12 mouse cellular contexts compared by ENCODE assay signal in genomic region chr12:4908391-4908790, GRCm38 (mm10). TPM values are rescaled to one million over a fixed set of nuclear protein-coding genes. Genes with fewer than 3 reads are reported as not detected.
A peak's percentile ranks its signal among the peaks of the same experiment; 100 is the strongest.
DNase-seq lines count a peak whose midpoint lies in the region; ATAC-seq and TF ChIP-seq lines count a peak whose summit lies in the region.
"Had no signal": no experiment of that assay in that cellular context is flagged by ENCODE, and none has a peak within 500 bp of the region (broad histone marks: within the 10 kb centered on the region; RNA-seq: fewer than 3 reads in every experiment).

No protein-coding gene starts in this region.

- H3K9me3 ChIP-seq in hindbrain, embryonic 13.5 days: no peaks in the 10 kb centered on the region
- H3K9me3 ChIP-seq in hindbrain, embryonic 14.5 days (ENCODE audit: control insufficient read depth, low read length): no peaks in the 10 kb centered on the region

- no peaks in the 10 kb centered on the region for H3K36me3 ChIP-seq in hindbrain, embryonic 13.5 days
- H3K36me3 ChIP-seq in hindbrain, embryonic 14.5 days (replicated peaks; ENCODE audit: control insufficient read depth, insufficient read depth): no peaks in the 10 kb centered on the region
- no peaks in the 10 kb centered on the region for H3K36me3 ChIP-seq in spleen, adult 2 months (ENCODE audit: control insufficient read depth, insufficient read depth, low read length)

- no peak for DNase-seq in hindbrain, embryonic 14.5 days (ENCODE audit: low spot score)
- no peak for DNase-seq in spleen, adult 2 months (ENCODE audit: low read depth in 1 of 2, low spot score in 2 of 2)
- no peak for DNase-seq in spleen, postnatal 10 days (ENCODE audit: low spot score in 2 of 2)
- DNase-seq in ZHBTc4 (ENCODE audit: low read depth, low spot score): peak; percentile 58
- DNase-seq in adrenal gland, adult (ENCODE audit: inconsistent age in 2 of 2, low spot score in 1 of 2): no peak
- DNase-seq: cerebellum, adult 11 months; embryo, embryonic 11 days; kidney, postnatal 36 days; lung, adult 2 months had no signal

- no peak overlapping the region for H3K9ac ChIP-seq in hindbrain, embryonic 13.5 days
- H3K9ac ChIP-seq in hindbrain, embryonic 14.5 days: no peak overlapping the region

- no peak for TF ChIP-seq POLR2A in spleen, adult 2 months (IDR thresholded peaks at IDR 0.05; ENCODE audit: low read depth, low read length)

- ATAC-seq in hindbrain, embryonic 13.5 days (ENCODE audit: low FRiP score): no peak
- no peak for ATAC-seq in hindbrain, embryonic 14.5 days (ENCODE audit: low FRiP score)
- ATAC-seq in megakaryocyte-erythroid progenitor cell, adult 5-6 weeks (replicated peaks; ENCODE audit: low FRiP score, low TSS enrichment, poor library complexity, severe bottlenecking): no peak
- ATAC-seq: Patski had no signal

- WGBS in hindbrain, embryonic 13.5 days: 90% methylated on average over 7 of the region's 7 CpGs
- WGBS in hindbrain, embryonic 14.5 days: 91% methylated on average over 7 of the region's 7 CpGs
- 81% methylated on average over 7 of the region's 7 CpGs for WGBS in spleen, adult 2 months

- no peaks in the 10 kb centered on the region for H3K27me3 ChIP-seq in hindbrain, embryonic 13.5 days
- no peaks in the 10 kb centered on the region for H3K27me3 ChIP-seq in hindbrain, embryonic 14.5 days (ENCODE audit: control insufficient read depth, insufficient read depth, low read length)
- H3K27me3 ChIP-seq in spleen, adult 2 months (ENCODE audit: control insufficient read depth, insufficient read depth, low read length): no peaks in the 10 kb centered on the region
- H3K27me3 ChIP-seq: Patski had no signal

- H3K4me2 ChIP-seq in hindbrain, embryonic 13.5 days: no peak overlapping the region; the same call in 1 of the 2 replicates
- H3K4me2 ChIP-seq in hindbrain, embryonic 14.5 days (replicated peaks): no peak overlapping the region

- no peak overlapping the region for H3K27ac ChIP-seq in hindbrain, embryonic 13.5 days
- no peak overlapping the region for H3K27ac ChIP-seq in hindbrain, embryonic 14.5 days
- no peak overlapping the region for H3K27ac ChIP-seq in spleen, adult 2 months (ENCODE audit: insufficient read depth, low read length)

- H3K4me3 ChIP-seq in hindbrain, embryonic 13.5 days: peak overlapping the region; percentile 78; the same call in 1 of the 2 replicates
- H3K4me3 ChIP-seq in hindbrain, embryonic 14.5 days (replicated peaks; ENCODE audit: low read length): no peak overlapping the region; the same call in 1 of the 2 replicates
- H3K4me3 ChIP-seq in spleen, adult 2 months (ENCODE audit: extremely low read depth, insufficient read depth, insufficient read length): peak overlapping the region; percentile 82; the same call in 1 of the 2 replicates

- H3K4me1 ChIP-seq in hindbrain, embryonic 13.5 days (replicated peaks): peaks cover 7% of the 10 kb centered on the region
- peaks cover 5% of the 10 kb centered on the region; the same call in 1 of the 2 replicates for H3K4me1 ChIP-seq in hindbrain, embryonic 14.5 days (replicated peaks; ENCODE audit: control insufficient read depth, insufficient read depth, low read length)
- H3K4me1 ChIP-seq in spleen, adult 2 months (ENCODE audit: control insufficient read depth, insufficient read depth, insufficient read length): peaks cover 10% of the 10 kb centered on the region

- no peak for TF ChIP-seq CTCF in spleen, adult 2 months (IDR thresholded peaks at IDR 0.05; ENCODE audit: extremely low read depth, insufficient read depth, insufficient read length, insufficient replicate concordance)

RNA-seq across cellular contexts. Expression of gene Ubxn2a, which starts 0.9 kb away (rescaled TPM):
- polyA plus RNA-seq in hindbrain, embryonic 13.5 days (2015; fragmentation: Nextera tagmentation; extraction: Ambion mirVana): 41.4 and 42.7 TPM in 2 replicates
- polyA plus RNA-seq in hindbrain, embryonic 14.5 days (2014; fragmentation: Nextera tagmentation; extraction: Ambion mirVana): 42.9 and 44.6 TPM in 2 replicates
- 1.8 and 2.8 TPM in 2 replicates for polyA plus RNA-seq in spleen, adult 2 months (2012; rRNA removed)
- 40.6 and 44.6 TPM in 2 replicates for total RNA-seq in megakaryocyte-erythroid progenitor cell, adult 5-6 weeks (2014; fragmentation: Nextera tagmentation)
- 98.2 and 111 TPM in 2 replicates for total RNA-seq in megakaryocyte-erythroid progenitor cell, adult 5-6 weeks (2017)

RNA-seq across cellular contexts. Expression of gene Atad2b, which starts 8.8 kb away (rescaled TPM):
- polyA plus RNA-seq in hindbrain, embryonic 13.5 days (2015; fragmentation: Nextera tagmentation; extraction: Ambion mirVana): 13.9 and 14.8 TPM in 2 replicates
- polyA plus RNA-seq in hindbrain, embryonic 14.5 days (2014; fragmentation: Nextera tagmentation; extraction: Ambion mirVana): 15.9 and 18.5 TPM in 2 replicates
- 17.3 and 19.8 TPM in 2 replicates for polyA plus RNA-seq in spleen, adult 2 months (2012; rRNA removed)
- 41.5 and 60.2 TPM in 2 replicates for total RNA-seq in megakaryocyte-erythroid progenitor cell, adult 5-6 weeks (2014; fragmentation: Nextera tagmentation)
- total RNA-seq in megakaryocyte-erythroid progenitor cell, adult 5-6 weeks (2017): 38.0 and 49.1 TPM in 2 replicates

RNA-seq across cellular contexts. Expression of gene Mfsd2b, which starts 34.2 kb away (rescaled TPM):
- 2.6 and 2.8 TPM in 2 replicates for polyA plus RNA-seq in hindbrain, embryonic 13.5 days (2015; fragmentation: Nextera tagmentation; extraction: Ambion mirVana)
- 2.0 and 2.3 TPM in 2 replicates for polyA plus RNA-seq in hindbrain, embryonic 14.5 days (2014; fragmentation: Nextera tagmentation; extraction: Ambion mirVana)
- polyA plus RNA-seq in spleen, adult 2 months (2012; rRNA removed): 37.4 and 38.2 TPM in 2 replicates
- total RNA-seq in megakaryocyte-erythroid progenitor cell, adult 5-6 weeks (2014; fragmentation: Nextera tagmentation): 225 and 274 TPM in 2 replicates
- 116 and 136 TPM in 2 replicates for total RNA-seq in megakaryocyte-erythroid progenitor cell, adult 5-6 weeks (2017)

Comparison
In these comparisons a context has a peak if more than half of its experiments do, and no peak if none do; other contexts are left out.
1. RNA of gene Ubxn2a, which starts 0.9 kb away (polyA plus RNA-seq): 42.9 to 44.6 TPM in hindbrain, embryonic 14.5 days and 41.4 to 42.7 TPM in hindbrain, embryonic 13.5 days; 1.8 to 2.8 TPM in spleen, adult 2 months; every median in the first group is over 10 times any median in the second.
2. RNA of gene Mfsd2b, which starts 34.2 kb away (polyA plus RNA-seq): 37.4 to 38.2 TPM in spleen, adult 2 months; 2.6 to 2.8 TPM in hindbrain, embryonic 13.5 days and 2.0 to 2.3 TPM in hindbrain, embryonic 14.5 days; every median in the first group is over 10 times any median in the second.